Mouse (Mus musculus): ENCODE data around the gene Aif1.

The Aif1 gene

DNA sequence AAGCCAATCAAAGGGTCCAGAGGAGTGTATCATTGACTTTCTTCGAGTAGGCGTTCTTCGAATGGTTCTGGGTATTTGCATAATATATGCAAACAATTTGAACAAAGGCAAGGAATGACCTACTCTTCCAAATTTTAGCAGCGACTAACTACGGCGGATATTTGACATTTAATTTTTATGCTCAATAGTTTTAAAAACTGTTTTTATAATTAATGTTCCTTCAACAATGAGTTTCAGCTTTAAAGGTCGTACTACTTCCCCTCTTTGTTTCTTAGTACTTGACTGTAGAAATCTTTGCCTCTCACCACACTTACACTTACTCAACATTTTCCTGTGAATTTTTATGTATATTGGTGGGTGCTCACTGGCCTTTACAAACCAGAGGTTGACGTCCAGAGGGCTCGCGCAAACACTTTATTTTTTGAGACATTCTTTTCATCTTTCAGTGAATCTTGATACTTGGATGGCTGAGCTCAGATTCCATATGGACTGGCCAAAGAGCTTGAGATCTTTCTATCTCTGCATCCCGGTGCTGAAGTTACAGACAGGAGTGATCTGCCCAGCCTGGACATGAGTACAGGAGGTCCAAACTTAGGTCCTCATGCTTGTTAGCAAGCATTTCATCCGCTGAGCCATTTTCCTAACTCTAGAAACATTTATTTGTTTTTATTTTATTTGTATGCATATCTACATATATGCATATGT lies 10.3 kb downstream of the Aif1 start:
- no peak for DNase-seq

DNA sequence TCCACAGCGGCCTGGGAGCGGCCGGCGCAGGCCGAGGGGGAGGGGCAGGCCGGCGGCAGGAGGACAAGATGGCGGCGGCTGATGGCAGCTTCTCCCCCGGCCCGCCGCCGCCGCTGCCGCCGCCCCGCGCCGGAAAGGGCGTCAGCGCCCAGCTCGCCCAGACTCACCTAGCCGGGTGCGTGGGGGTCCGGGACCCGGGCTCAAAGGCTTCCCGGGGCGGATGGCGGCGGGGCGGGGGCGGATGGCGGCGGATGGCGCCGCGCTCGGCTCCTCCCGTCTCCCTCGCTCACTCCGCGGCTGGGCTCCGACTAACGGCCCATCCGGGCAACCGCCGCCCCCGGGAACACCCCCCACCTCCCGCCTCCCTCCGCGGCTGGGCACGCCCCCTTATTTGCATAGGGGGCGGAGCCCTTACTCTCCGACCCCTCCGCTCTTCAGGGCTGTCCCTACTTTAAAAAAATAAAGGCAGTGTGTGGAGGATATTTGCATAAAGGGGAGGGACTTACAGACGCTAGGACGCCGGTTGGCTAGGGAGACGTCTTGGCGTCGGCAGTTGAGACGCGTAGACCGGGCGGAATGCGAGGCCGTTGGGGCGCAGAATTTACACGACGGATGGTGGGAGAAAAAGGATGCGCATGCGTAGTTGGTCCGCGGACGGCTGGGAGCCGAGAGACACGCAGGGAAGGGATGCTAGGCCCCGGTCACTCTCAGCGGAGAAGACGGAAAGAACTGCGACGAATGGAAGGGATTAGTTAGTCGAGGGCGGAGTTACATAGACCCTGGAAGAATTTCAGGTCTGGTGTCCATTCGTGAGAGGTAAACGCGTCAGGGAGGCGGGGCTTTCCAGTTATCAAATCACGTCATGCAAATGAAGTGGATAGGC lies 11.1 kb downstream of the Aif1 start, which contains the start of gene Prrc2a:
Gene Prrc2a, minus strand, starts transcription at position 330 of the 883 bp plus-strand sequence.
- DNase-seq, result peak; percentile 99

DNA sequence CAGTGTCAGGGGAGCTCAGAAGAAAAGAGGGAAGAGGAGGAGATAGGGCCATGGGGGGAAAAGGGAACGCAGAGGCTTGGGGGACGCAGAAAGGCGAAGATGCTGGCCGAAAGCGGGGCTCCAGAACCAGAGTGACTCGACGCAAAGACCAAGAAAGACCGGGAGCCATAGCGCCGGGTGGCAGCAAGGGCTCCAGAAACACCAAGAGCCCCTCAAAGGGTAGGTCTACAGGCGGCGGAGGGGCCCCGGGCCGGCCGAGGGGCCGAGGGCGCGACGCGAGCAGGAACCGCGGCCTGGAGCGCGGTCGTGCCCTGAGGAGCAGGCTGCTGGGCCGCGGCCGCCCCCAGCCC lies 11.7 kb downstream of the Aif1 start:
- no peak for DNase-seq

DNA sequence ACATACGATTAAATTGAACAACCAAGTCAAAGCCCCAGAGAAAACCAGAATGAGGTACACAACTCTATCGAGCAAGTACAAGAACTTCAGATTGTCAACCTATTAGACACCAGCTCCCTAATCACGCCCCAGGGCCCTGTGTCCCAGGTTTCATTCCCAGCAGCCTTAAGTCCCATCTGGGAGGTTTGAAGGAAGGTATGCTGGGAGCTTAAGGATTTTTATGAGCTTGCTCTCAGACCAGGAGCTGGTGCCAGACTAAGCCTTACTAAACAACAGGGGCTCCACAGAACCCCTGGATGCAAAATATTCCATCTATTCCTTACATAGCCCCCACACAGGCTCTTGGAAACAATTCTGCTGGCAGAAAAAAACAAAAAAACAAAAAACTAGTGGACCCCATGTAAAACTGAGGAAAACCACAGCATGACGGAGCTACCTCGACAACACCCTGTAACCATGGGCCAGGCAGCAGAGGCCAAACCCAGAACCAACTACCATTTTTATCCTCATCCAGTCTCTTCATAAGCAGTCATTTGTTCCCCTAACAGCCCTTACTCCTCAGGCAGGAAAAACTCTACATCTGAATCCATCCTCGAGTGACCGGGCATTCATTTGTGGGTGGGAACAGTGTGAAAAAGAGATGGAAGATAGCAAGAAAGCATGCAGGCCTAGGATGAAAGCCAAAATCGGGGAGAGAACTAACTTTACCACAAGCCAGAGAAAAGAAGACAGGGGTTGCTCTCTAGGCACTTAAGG lies 12.4 kb downstream of the Aif1 start:
- DNase-seq, result no peak

DNA sequence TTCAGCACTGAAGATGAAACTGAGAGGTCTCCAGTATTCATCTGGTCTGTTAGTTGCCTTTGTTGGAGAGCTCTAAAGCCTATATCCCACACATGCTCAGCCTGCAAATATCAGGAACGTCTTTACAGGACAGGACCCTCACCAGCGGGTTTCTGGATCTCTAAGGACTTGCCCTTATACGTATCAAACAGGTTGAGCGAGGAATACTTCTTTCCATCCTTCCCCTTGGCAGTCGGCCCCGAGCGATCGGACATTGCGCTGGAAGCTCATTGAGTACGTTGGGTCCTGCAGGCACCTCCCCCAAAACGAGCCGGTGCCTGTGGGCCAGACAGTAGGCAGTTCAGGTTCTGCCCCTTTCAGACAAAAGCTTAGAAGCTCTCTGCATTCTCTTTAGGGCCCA lies 13.1 kb downstream of the Aif1 start:
- no peak for DNase-seq

DNA sequence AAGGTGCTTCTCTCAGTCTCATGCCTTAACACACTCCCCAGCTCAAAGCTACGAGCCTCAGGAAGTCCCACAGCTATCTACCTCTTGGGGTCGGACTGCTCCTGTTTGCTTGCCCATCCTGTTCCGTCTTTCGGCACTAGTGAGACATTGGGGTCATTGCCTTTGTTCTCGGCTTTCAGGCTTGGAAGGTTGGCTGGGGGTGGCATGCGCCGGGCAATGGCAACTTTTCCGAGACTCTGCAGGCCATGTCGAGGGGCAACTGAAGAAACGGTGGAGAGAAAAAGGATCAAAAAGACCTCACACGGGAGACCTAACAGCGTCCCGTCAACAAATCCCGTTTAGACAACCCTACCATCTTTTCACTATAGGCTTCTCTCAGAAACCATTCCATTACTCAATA lies 13.7 kb downstream of the Aif1 start:
- DNase-seq, result no peak

DNA sequence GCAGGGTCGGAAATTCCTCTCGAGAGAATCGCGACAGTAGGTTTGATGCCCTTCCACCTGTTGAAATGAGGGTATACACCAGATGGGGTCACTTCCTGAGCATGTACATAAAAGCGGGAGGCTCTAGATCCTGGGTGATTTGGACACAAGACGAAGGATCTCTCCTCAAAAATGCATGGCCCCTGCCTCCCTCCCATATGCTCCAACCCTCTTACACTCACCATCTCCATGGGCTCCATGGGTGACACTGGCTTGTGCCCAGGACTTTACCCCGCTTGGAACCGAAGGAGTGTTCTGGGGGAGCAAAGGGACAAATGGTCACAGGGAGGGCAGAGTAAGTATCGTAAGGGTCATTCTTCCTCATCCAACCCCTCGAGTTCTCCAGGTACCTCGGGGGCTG lies 14.4 kb downstream of the Aif1 start:
- DNase-seq, result no peak

DNA sequence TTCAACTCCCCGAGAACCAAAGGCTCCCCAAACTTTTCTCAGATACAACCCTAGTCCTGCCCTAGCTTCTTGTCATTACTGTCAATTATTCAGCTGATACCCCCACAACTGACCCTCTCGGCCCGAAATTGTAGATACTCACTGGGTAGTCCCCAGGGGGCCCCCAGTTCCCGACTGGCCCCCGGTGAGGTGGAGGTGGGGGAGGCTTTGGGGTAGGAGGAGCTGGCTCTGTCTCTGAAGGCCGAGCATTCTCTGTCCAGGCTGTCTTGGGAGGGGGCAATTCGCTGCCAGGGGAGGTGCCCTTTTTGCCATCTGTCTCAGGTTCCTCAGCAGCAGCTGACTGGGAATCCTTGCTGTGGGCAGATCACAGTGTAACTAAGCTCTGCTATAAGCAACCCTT lies 16.2 kb downstream of the Aif1 start:
- DNase-seq, result no peak

DNA sequence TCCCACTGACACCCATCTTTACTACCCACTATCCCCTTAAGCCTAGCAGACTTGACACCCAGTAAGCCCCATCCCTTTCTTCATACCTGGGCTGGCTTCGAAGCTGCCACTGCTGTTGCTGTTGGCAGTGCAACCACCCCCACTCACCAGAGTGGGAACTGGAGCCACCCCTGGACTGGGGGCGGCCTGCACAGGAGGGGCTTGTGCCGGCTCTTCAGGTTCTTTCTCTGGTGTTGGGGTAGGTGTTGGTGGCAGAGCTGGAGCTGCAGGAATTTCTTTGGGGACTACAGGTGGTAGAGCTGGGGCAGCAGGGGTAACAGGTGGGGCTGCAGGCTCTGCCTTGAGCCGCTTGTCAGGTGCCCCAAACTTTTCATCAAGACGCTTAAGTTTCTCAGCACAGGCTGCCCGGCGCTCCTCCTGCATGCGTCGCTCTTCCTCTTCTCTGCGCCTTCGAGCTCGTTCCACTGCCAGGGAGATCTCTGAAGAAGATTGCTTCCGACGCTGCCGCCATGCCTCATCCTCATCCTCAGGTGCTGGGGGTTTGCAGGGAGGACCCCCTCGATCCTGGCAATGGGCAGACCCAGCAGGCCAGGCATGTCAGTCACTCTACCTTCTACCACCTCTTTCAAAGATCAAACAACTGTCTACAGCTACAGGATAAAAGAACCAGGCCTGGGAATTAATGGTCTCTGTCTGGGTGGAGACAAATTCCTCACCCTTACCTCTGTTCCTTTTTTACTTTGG lies 16.8 kb downstream of the Aif1 start:
- no peak for DNase-seq

DNA sequence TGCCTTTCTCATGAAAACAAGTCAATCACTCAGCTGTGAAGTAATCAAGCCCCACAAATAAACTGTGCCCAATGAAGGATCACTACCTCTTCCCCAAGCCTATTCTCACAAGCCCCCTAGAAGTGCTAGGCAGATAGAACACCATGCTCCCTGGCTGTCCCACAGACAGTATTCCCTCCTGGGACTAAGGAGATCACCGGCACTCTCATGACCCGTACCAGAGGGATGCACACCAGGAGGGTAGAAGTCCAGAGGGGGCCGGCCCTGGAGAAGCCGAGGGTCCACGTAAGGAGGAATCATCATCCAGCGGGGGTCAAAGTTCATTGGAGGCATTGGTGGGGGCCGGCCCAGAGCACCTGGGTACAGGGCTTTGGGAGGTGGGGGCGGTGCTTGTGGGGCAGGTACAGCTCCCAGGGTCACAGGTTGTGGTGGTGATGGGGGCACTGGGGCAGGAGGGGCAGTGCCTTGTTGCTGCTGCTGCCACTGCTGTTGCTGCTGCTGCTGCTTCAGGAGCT lies 18.1 kb downstream of the Aif1 start:
- no peak for DNase-seq

DNA sequence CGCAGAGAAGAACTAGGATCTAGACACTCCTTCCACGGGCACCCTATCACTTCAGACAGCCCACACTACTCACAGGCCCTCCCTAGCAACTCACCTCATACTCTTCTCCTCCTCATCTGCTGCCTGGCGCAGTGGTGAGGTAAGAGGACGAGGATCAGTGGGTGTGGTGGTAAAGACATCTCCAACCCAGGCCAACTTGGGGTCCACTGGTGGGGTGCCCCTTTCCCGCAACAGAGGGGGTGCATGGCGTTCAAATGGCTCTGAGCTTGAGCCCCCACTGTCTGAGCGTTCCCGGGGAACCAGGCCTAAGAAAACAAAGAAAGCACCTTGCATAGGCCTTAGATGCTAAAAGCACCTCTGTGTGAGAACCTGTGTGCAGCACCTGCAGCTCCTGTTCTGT lies 18.6 kb downstream of the Aif1 start:
- no peak for DNase-seq

DNA sequence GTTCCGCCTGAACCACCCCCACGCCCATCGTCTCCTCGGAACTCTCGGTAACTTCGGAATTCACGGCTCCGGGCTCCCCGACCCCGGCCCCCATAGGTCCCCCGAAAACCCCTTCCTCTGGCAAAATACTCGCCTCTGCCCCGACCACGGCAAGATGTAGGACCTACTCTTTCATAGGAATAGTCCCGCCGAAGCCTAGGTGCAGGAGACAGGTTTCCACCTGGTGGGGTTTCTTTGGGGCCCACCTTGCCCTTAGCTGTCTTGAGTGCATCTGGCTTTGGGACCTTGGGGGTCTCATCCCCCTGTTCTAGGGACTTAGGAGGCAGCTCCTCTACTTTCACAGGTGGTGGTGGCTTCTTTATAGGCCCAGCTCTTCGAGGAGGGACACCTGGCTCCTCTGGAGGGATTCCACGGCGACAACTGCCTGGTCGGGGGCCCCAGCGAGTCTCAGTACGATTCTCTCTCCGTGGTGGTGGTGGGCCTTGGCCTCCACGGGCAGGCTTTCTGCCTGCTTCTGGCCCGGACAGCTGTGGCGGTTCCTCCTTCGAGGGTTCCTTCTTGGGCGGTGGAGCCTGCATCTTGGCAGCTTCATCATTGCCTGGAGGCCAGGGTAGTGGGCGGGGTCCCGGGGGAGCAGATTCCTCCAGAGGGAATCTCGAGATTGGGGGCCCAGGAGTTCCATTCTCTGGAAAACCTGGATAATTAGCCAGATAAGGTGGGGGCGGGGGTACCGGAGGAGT lies 19.2 kb downstream of the Aif1 start:
- DNase-seq, result no peak

DNA sequence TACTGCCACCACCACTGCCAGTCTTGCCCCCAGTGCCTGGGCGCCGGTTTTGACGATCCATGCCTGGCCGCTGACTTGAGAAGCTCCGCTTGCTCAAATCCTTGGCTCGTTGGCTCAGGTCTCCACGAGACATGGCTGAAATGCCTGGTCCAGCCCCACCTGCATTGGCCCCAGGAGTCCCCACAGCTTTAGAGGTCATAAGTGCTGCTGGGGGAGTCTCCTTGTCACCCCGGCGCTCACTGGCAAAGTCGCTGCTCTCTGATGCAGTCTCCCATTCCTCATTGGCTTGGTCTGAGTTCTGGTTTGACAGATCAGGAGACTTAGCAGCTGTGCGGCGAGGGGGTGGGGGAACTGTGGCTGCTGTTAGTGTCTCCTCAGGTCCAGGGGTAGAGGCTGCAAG lies 20.4 kb downstream of the Aif1 start:
- no peak for DNase-seq

DNA sequence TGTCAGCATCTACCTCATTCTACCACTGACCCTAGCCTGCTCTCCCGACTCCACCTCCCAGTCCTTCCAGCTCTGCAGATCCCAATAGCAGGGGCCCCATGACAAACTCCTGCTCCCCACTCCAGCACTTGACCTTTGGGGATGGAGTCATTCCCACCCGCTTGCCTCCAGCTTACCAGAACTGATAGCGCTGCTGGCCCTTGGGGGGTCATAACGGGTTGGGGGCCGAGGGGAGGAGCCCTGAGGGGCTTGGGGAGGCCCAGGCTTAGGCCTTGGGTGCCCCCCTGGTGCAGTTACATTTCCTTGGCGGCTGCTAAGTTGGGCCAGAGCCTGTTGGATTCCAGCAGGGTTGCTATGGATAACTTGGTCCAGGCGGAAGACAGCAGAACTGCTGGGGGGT lies 21.3 kb downstream of the Aif1 start:
- DNase-seq, result no peak

DNA sequence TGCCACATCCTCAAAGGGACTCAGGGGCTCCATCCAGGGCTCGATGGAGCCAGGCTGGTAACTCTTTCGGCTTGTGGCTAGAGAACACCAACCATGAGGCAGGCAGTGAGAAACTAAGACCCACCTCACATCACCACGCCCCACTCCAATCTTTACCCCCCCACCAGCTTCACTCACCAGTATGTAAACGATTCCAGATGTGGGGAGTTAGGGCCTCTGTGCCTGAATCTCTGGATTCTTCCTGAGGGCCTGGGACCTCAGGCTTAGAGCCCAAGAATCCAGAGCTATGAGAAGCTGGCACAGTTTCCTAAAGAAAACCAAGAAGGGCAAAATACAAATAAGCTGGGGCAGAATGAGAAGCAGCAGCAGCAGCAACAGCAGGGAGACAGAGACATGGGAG lies 21.9 kb downstream of the Aif1 start:
- no peak for DNase-seq

DNA sequence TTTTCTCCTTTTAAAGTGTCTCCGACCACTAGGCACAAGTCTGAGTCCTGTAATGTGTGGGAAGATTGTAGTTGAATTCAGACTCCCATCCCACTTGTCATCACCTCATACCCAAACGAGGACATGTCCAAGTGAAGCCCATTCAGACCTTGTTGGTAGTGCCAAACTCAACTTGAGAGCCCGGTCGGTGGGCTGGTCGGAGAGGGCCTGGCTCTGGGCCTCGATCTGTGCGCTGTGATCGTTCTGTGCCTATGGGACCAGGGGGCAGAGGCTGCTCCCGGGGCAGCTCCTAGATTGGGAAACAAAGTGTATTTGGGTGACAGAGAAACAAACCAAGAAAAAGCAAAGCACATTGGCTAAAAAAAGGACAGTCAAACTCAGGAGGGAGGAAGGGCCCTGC lies 22.8 kb downstream of the Aif1 start:
- no peak for DNase-seq

DNA sequence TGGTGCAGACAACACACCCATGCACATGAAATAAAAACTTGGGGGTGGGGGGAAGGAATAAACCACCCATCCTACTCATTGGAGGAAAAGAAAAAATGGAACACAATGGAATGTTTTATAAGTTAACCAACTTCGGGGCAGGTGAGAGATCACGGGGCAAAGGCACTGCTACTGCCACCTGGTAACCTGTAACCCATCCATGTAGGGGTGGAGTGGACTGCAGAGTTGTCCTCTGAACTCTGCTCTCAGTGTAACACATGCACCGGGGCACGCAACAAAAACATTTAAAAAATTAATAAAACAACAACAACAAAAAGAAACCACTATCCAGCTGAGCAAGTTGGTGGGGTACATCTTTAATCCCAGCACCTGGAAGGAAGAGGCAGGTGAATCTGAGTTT lies 23.7 kb downstream of the Aif1 start:
- no peak for DNase-seq

DNA sequence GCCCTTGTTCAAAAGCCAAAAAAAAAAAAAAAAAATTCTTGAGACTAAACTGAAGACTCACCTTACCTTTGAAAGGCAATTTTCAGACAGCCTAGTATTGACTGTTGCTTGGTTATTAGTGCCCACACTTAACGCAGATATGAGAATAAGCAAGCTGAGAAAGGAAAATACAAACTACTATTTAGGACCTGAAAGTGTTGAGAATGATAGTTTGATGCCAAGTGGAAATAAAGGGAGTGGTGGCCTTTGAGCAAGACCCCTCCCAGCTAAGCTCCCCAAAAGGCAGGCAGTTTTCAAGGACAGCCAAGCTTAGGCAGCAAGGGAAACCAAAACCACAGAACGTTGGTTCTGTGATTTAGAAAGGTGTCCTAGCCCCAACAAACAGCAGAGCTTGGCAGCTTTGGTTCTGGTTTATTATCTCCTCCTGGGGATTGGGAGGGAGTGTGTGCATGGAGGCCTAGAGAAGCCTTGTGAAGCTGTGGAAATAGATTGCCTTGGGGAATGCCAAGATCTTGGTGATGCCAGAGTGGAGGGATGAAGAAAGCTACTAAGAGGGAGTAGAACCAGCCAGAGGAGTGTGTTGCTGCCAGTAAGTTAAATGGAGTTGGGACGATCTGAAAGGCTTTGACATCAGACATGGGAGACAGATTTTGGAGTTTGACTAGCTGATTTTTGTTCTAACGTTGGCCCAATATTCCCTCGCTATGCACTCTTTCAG lies 27.8 kb downstream of the Aif1 start:
- DNase-seq, result no peak

DNA sequence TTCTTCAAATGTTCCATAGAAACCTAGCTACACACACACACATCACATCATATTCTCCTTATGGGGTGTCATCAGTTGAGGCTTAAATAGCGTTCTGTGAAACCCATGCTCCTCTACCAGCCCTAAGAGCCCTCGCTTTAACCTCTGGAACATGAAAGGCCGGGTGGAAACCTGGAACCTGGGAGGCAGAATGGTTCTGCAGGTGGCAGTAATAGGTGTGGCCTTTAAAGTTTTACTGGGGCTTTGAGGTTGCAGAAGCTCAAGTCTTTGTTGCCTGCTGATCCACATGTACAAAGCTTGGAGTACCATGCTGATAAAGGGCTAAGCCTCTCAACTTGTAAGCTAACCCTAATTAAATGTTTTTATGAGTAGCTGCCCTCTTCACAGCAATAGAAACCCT lies 28.5 kb downstream of the Aif1 start:
- DNase-seq, result no peak

DNA sequence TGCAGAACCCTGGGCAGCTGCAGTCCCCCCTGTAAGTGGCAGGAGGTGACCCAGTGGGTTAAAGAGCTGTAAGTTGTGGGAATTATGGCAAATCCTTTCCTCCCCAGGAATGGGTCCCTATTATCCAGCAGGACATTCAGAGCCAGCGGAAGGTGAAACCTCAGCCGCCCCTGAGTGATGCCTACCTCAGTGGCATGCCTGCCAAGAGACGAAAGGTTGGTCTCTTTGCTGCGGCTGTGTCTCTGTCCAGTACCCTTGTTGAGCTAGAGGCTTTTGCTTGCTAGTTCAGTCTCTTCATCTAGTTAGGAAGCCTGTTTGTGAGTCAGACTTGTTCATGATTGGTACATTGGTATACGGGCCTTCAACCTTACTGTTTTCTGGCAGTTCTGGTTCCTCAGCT lies 29.7 kb downstream of the Aif1 start:
- DNase-seq, result no peak

DNA sequence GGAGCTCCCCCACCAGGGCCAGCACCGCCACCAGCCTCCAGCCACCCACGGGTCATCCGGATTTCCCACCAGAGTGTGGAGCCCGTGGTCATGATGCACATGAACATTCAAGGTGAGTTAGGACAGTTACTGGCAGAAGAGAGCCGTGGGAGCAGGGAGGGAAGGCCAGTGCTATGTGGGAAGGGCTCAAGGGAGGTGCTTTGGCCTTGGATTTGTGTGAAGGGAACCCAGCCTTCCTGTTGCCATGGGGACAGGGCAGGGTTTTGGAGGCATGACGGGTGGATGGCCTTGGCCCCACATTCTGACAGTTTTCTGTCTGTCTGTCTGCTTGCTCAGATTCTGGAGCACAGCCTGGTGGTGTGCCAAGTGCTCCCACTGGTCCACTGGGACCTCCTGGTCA lies 33.9 kb downstream of the Aif1 start:
- DNase-seq, result no peak

Measured in layer of hippocampus, adult 9-11 months (tissue).